Mouse (Mus musculus) intestine, postnatal 0 days (tissue): Measurements from ENCODE around the gene Tmem189. TPM values are rescaled to one million over a fixed set of nuclear protein-coding genes. Genes with fewer than 3 reads are reported as not detected.

Experiments used
- ATAC-seq: fragments of 200-750 bp; cut with Nextera tagmentation; 2 replicates; pipeline ENCODE4 v1.8.0; 2017; ENCODE audit warnings: mild to moderate bottlenecking, moderate TSS enrichment, moderate library complexity
- H3K27ac ChIP-seq: fragments of 300-500 bp; sonication (generic); 2 replicates; pipeline ENCODE4 v1.5.1; 2014; ENCODE audit warnings: mild to moderate bottlenecking, low read depth, low read length, moderate library complexity
- H3K27me3 ChIP-seq: fragments of 300-500 bp; sonication (generic); replicated peaks from 2 replicates; pipeline ENCODE4 v1.6.1; 2014; ENCODE audit warnings: low read length, mixed read lengths; ENCODE audit not compliant: control insufficient read depth, insufficient read depth
- H3K36me3 ChIP-seq: fragments of 300-500 bp; sonication (generic); 2 replicates; pipeline ENCODE4 v1.6.1; 2014; ENCODE audit warnings: mild to moderate bottlenecking, moderate library complexity; ENCODE audit not compliant: control insufficient read depth, insufficient read depth
- H3K4me1 ChIP-seq: fragments of 300-500 bp; sonication (generic); replicated peaks from 2 replicates; pipeline ENCODE4 v1.6.1; 2014; ENCODE audit warnings: antibody characterized with exemption, low read length, mixed read lengths; ENCODE audit not compliant: control insufficient read depth, insufficient read depth
- H3K4me2 ChIP-seq: fragments of 300-500 bp; sonication (generic); replicated peaks from 2 replicates; pipeline ENCODE4 v1.6.1; 2014; ENCODE audit warnings: low read depth, mild to moderate bottlenecking, moderate library complexity
- H3K4me3 ChIP-seq: fragments of 300-500 bp; sonication (generic); 2 replicates; pipeline ENCODE4 v1.5.1; 2014; ENCODE audit warnings: low read depth, low read length
- H3K9ac ChIP-seq: fragments of 300-500 bp; sonication (generic); 2 replicates; pipeline ENCODE4 v1.6.1; 2014; ENCODE audit warnings: mild to moderate bottlenecking, low read depth, low read length
- H3K9me3 ChIP-seq: fragments of 300-500 bp; sonication (generic); 2 replicates; pipeline ENCODE4 v1.6.1; 2016; ENCODE audit warnings: mixed run types; ENCODE audit not compliant: control insufficient read depth
- CTCF ChIP-seq: sonication (generic); IDR thresholded peaks from 2 replicates; pipeline ENCODE4 v1.5.1; 2016; ENCODE audit warnings: low read depth, mild to moderate bottlenecking, control low read depth, antibody characterized with exemption, moderate library complexity
- WGBS: fragments of 180-500 bp; shearing (Covaris S2); extraction: QIAGEN DNeasy Blood & Tissue Kit; methylation state at CpG from one replicate; pipeline ENCODE4 v1.1.7; 2014; 5-methylcytosine and 5-hydroxymethylcytosine counted together
- polyA plus RNA-seq: library from polyadenylated mRNA; unstranded; fragments of >200 nt; fragmentation: Nextera tagmentation; extraction: Ambion mirVana; gene quantifications from 2 replicates; pipeline ENCODE4 v1.2.1, GENCODE M21; 2015

The Tmem189 gene
- polyA plus RNA-seq, 1 experiment from 2014 or later: 26.8 TPM

GRCm38 (mm10) chr2:167627019-167627418 is 62.6 kb downstream of the Tmem189 start:
- 92% methylated on average over 7 of the region's 7 CpGs for WGBS
- no peaks in the 10 kb centered on the region for H3K27me3 ChIP-seq
- ATAC-seq: no peak
- H3K4me3 ChIP-seq: no peak overlapping the region
- H3K9me3 ChIP-seq: no peaks in the 10 kb centered on the region
- peaks cover 18% of the 10 kb centered on the region for H3K36me3 ChIP-seq
- H3K9ac ChIP-seq: no peak overlapping the region
- H3K4me2 ChIP-seq: no peak overlapping the region
- H3K27ac ChIP-seq: no peak overlapping the region
- no peak for TF ChIP-seq CTCF
- H3K4me1 ChIP-seq: peaks cover 21% of the 10 kb centered on the region; the same call in 1 of the 2 replicates

DNA sequence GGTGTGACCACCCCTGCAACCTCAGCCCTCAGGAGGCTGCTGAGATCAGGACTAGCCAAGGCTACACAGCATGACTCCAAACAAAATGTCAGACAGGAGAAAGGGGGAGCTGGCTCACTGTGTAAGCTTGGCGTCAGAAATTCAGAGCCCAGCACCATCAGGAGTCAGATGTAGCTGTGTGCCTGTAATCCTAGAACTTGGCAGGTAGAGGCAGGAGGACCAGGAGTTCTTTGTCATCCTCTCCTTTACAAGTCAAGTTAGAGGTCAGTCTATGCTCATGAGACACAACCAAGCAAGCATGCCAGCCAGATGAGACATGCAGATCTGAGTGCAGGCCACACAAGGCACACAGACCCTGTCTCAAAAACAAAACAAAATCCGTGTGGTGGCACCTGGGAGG is 64.0 kb downstream of the Tmem189 start:
- no peak for TF ChIP-seq CTCF
- H3K36me3 ChIP-seq: peaks cover 18% of the 10 kb centered on the region
- 58% methylated on average over 2 of the region's 2 CpGs for WGBS

GRCm38 (mm10) chr2:167624368-167625075 is 65.1 kb downstream of the Tmem189 start:
- H3K9me3 ChIP-seq: no peaks in the 10 kb centered on the region
- H3K36me3 ChIP-seq: peaks cover 18% of the 10 kb centered on the region
- H3K27ac ChIP-seq: no peak overlapping the region
- H3K9ac ChIP-seq: no peak overlapping the region
- TF ChIP-seq CTCF: no peak
- no peak overlapping the region for H3K4me3 ChIP-seq
- no peak for ATAC-seq
- no peaks in the 10 kb centered on the region for H3K27me3 ChIP-seq
- WGBS: 80% methylated on average over 6 of the region's 6 CpGs
- H3K4me2 ChIP-seq: no peak overlapping the region
- H3K4me1 ChIP-seq: peaks cover 13% of the 10 kb centered on the region

More for the DNA sequence above, 64.0 kb downstream of the Tmem189 start:
- H3K9ac ChIP-seq: no peak overlapping the region
- no peak overlapping the region for H3K4me3 ChIP-seq
- no peaks in the 10 kb centered on the region for H3K9me3 ChIP-seq
- no peaks in the 10 kb centered on the region for H3K27me3 ChIP-seq
- no peak overlapping the region for H3K27ac ChIP-seq
- no peak for ATAC-seq
- H3K4me1 ChIP-seq: peaks cover 21% of the 10 kb centered on the region
- no peak overlapping the region for H3K4me2 ChIP-seq

GRCm38 (mm10) chr2:167622965-167623364 is 66.7 kb downstream of the Tmem189 start:
- peak overlapping the region; percentile 46; the same call in 1 of the 2 replicates for H3K27ac ChIP-seq

GRCm38 (mm10) chr2:167622352-167622751 is 67.3 kb downstream of the Tmem189 start:
- Histone ChIP-seq H3K9me3 (no peaks in the 10 kb centered on the region), H3K4me3 (no peak overlapping the region), H3K9ac (no peak overlapping the region), H3K36me3 (peaks cover 8% of the 10 kb centered on the region), H3K4me1 (peaks cover 7% of the 10 kb centered on the region; the same call in 1 of the 2 replicates), H3K4me2 (no peak overlapping the region), H3K27ac (peak overlapping the region; percentile 35; the same call in 1 of the 2 replicates), H3K27me3 (no peaks in the 10 kb centered on the region)
- TF ChIP-seq CTCF: no peak
- ATAC-seq: no peak; the same call in 1 of the 2 replicates
- 72% methylated on average over 13 of the region's 13 CpGs for WGBS

More at GRCm38 (mm10) chr2:167622965-167623364, 66.7 kb downstream of the Tmem189 start:
- Histone ChIP-seq H3K4me2 (no peak overlapping the region), H3K9ac (no peak overlapping the region), H3K9me3 (no peaks in the 10 kb centered on the region), H3K27me3 (no peaks in the 10 kb centered on the region), H3K4me1 (peaks cover 7% of the 10 kb centered on the region; the same call in 1 of the 2 replicates), H3K4me3 (no peak overlapping the region), H3K36me3 (peaks cover 12% of the 10 kb centered on the region)
- 43% methylated on average over 5 of the region's 5 CpGs for WGBS
- TF ChIP-seq CTCF: no peak
- ATAC-seq: peak; percentile 70

- whole genome bisulfite sequencing: 71% methylated on average over 8 of the region's 9 CpGs
- Histone ChIP-seq H3K4me3 (no peak overlapping the region), H3K36me3 (peaks cover 11% of the 10 kb centered on the region), H3K4me2 (no peak overlapping the region), H3K9ac (no peak overlapping the region), H3K9me3 (no peaks in the 10 kb centered on the region), H3K27ac (no peak overlapping the region; the same call in 1 of the 2 replicates), H3K4me1 (peaks cover 7% of the 10 kb centered on the region; the same call in 1 of the 2 replicates), H3K27me3 (no peaks in the 10 kb centered on the region)
- no peak for TF ChIP-seq CTCF
- ATAC-seq: no peak
Observed at GRCm38 (mm10) chr2:167621255-167622087, 68.2 kb downstream of the Tmem189 start.
